Mouse (Mus musculus) cerebellum, adult 9-11 months (tissue): ENCODE measurements at regions not wholly inside any gene's neighbourhood (a gene's known extent, or its start where the extent isn't known, plus 50 kb on each side); places are given as distances from the start of the nearest gene placed in this dataset.
"Not testable (repeated sequence)": the region's sequence is repeated elsewhere in the genome, so short reads cannot be mapped to it uniquely, and the experiment has no call there.

Experiments
- DNase-seq: peaks from one replicate; pipeline ENCODE4 v3.0.0; 2022

DNA sequence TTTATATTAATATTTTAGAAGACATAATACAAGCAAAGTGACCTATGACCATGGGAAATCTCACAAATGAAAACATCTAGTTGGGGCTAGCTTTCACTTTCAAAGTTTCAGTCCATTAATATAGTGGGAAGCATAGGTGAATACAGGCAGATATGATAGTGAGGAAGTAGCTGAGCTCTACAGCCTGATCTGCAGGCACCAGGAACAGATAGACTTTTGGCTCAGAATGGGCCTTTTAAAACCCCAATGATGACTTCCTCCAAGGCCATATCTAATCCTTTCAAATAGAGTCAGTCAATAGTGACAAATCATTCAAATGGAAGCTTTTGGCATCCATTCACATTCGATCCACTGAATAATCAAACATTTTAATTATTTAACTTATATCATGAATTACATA, 581.6 kb upstream of the Pcdh17 start:
- DNase-seq = no peak

- no peak for DNase-seq
Measured at GRCm38 (mm10) chr14:83862653-83863052, 580.7 kb upstream of the Pcdh17 start.

DNA sequence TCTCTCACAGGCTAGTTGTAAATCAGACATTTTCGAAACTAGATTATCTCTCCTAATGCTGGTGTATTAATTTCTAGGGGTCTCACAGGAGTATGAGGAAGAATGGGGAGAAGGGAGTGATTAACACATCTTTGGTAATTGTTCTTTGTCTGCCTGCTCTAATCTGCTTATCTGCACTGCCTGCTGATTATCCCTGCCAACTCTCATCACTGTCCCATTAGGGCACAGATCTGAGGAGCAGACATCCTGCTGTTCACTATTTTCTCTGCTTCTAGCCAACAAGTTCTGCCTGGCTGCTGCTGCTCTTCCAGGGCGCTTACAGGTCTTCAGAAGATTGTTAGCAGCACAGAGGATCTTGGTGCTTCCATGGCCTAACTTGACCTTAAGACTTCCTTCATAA, 557.0 kb upstream of the Pcdh17 start:
- DNase-seq = no peak

DNA sequence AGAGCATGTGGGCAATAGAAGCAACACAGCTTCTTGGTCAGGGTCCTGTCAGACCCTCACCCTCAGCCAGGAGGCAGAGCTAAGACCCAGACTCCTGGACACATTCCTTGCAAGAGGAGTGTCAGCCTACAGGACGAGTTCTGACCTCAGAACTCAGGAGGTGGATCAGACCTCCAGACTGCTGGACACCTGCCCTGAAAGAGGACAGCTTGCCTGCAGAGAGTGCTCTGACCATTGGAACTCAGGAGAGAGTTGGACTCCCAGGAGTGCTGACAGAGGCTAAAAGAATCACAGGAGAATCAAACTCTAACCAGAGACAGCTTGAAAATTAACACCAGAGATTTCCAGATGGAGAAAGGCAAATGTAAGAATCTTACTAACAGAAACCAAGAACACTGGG, 542.7 kb upstream of the Pcdh17 start:
- DNase-seq = not testable (repeated sequence)

DNA sequence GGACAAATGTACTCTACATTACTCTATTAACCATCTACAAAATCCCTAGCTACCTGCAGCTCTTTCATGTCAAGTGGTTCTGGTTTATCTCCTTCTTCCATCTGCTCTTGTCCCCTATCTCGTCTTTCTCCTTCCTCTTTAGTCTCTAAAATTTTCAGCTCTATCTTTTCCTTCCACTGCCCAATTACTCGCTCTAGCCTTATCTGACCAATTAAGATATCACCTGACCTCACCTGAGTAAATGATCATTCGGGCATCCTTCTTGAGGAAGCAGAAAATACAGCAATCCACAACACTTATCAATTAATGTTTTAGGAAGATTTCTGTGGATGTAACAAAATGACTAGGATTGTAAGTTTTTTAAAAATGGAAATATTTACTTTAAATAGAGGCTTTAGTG, 500.3 kb upstream of the Pcdh17 start:
- DNase-seq = no peak

- DNase-seq = no peak
Measured at GRCm38 (mm10) chr14:83944176-83944575, 499.2 kb upstream of the Pcdh17 start.

- DNase-seq = no peak
Measured at GRCm38 (mm10) chr14:83949696-83950095, 493.7 kb upstream of the Pcdh17 start.

DNA sequence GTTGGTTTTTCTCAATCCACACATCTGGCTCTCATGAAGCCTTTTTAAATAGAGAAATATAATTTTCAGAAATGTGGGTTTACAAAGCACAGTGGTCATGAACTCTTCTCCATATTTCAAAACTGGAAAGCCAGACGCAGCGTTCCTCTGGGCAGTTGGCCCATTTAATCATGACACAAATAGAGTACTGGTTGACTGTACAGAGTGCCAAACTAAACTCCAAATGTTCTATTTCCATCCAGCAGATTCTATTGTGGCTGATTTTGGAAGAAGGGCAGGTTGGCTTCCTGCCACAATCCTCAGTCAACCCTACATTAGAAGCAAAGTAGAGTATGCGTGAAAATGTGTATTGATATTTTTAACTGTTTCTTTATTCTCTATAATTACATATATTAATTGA, 484.3 kb upstream of the Pcdh17 start:
- peak; percentile 22 for DNase-seq

- DNase-seq = no peak
Measured at GRCm38 (mm10) chr14:83983566-83983965, 459.8 kb upstream of the Pcdh17 start.
